Mouse (Mus musculus): Measurements from ENCODE around the gene Atf3.

- no peak for TF ChIP-seq CTCF (IDR thresholded peaks at IDR 0.05; ENCODE audit: low read depth, low read length)
- TF ChIP-seq POLR2A (IDR thresholded peaks at IDR 0.05; ENCODE audit: extremely low read depth, insufficient read depth, low read length), result no peak
These were observed 8.7 kb upstream of the Atf3 start for GRCm38 (mm10) chr1:191226570-191226969.
